Mouse (Mus musculus) right cerebral cortex, adult 2 months (tissue): ENCODE data around the gene Taf15.

Source experiments
- DNase-seq, 2 experiments: peaks; one replicate each; pipeline ENCODE4 v3.0.0; 2021 to 2022; ENCODE audit warnings: low spot score in 2 of 2

Taf15 gene

DNA sequence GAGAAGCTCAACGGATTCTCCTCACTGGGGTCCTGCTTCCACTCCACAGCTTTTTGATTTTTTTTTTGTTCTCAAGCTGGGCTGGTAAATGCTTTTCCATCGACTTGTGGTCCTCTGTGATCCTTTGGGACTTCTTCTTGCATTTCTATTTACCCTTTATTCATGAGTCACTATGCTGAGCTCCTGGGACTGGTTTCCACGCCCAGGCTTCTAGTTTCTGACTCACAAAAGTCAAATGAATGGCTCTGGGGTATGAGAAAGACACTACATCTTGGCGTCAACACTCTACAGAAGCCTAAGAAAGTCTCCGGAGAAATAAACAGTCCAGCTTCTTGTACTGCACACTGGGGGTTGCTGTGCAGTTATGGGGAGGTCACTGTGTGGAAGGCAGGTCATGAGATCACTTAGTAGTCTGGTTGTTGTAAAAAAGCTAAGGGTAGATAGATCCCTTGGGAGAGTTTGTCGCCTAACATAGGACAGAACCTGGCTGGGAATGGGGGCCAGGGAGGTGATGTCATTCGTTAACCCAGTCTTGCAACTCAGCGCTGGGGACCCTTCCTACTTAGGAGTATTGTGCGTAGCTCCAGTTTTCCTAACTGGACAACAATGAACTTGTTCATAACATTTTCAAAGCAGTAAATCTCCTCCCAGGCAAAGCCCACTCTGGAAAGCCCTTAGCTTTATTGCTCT is 14.8 kb upstream of the Taf15 start:
- DNase-seq, result no peak

DNA sequence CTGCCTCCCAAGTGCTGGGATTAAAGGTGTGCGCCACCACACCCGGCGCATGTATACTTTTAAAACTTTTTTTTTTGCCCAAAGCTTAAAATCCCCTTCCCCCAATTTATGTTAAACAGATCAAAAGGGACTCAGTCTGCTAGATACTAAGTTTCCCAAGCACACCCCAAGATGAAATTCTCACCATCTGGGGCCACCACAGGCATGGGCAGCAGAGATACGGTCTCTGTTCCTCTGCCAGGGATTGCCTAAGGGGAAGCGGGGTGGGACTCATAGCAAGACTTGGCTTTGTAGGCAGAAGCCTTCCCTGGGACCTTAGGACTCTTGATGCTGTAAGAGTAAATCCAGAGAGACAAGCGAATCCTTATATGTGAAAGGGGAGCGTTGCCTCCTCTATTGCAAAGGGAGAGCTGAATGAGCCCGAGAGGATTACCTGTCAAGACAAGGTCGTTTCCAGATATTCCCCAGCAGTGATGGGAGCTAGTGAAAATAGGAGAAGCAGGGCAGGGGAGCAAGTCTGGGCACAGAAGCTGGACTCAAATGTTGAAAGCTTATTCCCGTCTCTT is 11.3 kb upstream of the Taf15 start:
- DNase-seq, result no peak

DNA sequence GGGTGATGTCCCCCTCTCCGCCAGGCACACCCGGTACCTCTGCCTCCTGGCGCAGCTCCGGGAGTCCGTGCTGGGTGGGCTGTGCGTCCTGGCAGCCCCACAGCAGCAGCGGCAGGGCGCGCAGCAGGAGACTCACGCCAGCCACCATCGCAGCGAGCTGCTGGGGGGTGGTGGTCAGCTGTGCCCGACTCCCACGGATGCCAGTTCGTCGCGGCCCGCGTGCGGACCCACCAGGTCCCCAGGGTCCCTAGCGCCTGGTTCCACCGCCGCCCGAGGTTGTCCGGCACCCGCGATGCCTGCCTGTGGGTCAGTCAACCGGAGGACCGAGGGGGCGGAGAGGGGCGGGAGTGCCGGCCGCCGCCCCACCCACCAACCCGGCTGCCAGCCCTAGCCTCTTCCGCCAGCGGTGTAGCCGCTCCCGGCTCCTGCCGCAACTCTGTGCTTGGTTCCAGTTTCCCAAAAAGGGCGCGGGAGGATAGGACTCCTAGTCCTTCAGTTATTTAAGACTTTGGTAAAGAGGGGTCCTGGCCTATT is 10.1 kb upstream of the Taf15 start, which contains the start of gene Mmp28:
Gene Mmp28, minus strand, starts transcription at position 361 of the 534 bp plus-strand sequence.
- DNase-seq, result peak in 1 of 2 experiments; percentile 28

DNA sequence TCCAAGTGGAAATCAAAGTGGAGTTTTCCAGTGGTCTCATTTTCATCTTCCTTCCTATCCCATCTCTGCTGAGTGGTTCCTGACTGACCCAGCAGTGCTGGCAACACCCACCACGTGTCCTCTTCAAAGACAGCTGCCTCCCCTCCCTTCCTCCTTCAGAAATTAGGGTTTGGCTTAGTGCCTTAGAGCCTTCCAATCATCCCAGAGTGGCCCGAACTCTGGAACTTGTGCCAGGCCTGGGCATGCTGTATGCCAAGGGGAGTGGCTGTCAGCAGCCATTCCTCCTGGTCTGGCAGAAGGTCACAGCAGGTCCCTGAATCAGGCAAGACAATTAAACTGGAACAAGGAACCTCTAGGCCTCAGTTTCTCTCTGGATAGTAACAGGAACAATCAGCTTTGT is 6.9 kb upstream of the Taf15 start:
- peak in 1 of 2 experiments; percentile 18 for DNase-seq

DNA sequence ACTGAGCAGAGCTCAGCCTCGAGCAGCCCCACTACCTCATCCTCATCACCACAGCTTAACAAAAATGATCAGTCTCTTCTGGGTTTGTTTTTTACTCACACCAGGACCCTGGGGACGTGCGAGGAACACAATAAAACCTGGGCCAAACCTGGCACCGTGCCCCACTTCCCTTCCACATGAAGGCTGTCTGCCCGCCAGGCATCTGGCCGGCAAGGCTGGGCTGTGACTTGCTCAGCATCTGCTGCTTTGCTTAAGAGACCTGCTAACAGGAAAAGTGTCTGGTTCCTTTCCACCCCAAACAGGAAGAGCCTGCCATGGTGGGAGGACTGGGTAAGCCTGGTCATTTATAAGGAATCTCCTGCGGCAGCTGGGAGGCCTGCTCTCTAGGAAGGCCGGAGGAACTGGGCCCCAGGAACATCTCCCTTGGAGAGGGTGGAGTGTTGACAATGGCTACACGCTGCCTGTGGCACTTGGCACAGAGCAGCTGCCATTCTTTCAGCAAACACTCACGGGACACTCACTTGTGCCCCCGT is 5.7 kb upstream of the Taf15 start:
- DNase-seq, result no peak

DNA sequence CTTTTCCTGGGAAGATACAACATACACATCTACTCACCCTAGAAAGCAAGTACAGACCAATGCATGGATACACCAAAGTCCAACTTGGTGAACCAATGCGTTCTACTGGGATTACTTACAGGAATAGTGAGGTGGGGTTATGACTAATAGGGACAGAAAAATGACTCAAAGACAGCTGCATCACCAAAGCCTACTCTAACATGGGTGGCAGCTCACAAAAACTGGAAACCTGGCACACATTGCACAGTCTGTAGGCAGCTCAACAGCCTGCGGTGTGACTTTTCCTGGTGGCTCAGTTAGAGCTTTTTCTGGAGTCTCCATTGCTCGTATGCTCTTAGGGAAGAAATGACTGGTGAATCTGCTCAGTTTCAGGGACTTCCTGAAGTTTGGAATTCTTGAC is 4.1 kb upstream of the Taf15 start:
- DNase-seq, result no peak

DNA sequence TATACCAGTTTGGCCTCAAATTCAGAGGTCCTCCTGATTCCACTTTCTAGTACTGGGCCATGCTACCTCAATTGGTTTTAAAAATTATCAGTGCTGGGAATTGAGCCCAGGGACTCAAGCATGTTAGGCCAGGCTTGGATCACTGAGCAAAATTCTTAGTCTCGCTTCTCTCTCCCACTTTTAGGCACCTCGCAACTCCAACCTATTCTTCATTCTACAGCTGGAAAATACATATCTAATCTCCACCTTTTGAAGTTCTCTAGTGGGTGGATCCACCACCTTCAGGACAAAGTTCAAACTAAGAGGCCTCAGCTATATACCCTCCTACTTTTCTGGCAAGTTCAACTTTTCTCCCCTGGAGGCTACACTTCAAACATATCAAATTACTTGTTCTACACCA is 1.1 kb upstream of the Taf15 start:
- no peak for DNase-seq

DNA sequence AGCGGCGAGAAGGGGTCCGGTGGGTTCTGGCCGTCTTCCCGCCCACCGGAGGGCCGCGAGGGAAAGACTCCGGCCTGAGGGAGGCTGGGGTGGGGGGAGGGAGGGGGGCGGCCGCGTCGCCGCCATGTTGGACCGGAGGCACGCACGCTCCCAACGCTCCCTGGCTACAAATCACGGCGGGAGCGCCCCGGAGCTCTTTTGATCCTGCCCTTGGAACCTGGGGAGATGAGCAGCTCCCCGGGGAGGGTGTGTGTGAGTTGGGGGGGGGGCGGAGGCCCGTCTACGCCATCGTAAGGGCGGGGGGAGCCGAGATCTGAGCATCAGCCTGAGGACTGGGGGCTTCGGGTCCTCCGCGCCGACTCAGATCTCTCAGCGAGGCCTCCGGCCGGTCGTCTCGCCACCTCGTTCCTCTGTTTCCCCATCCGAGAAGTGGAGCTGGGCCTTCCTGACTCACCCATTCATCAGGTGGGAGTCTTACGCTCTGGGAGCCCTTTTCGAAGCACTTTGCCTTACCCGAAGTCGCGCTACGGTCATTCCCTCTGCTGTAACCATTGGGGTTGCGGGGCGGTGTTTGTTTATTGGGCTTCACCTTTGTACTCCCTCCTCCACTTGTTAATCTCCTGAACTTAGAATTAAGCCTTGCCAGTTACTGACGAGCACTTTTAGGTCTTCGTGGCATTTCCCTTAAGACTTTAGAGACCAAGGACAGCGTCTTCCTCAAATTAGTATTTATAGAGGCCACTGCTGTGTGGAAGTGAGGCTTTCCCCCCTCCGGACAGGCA is 540 bp downstream of the Taf15 start:
- no peak for DNase-seq

DNA sequence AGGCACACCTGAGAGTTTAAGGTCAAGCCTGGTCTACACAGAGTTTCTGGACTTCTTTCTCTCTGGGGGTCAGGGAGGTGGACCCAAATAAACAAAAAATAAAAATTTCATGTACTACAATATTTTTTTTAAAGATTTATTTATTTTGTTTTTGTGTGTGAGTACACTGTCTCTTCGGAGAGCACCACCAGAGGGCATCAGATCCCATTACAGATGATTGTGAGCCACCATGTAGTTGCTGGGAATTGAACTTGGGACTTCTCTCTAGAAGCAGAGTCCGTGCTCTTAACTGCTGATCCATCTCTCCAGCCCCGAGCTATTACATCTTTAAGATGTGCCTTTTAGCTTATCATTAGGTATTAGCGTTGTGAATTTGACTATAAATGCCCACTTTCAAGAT is 18.6 kb downstream of the Taf15 start:
- no peak for DNase-seq

DNA sequence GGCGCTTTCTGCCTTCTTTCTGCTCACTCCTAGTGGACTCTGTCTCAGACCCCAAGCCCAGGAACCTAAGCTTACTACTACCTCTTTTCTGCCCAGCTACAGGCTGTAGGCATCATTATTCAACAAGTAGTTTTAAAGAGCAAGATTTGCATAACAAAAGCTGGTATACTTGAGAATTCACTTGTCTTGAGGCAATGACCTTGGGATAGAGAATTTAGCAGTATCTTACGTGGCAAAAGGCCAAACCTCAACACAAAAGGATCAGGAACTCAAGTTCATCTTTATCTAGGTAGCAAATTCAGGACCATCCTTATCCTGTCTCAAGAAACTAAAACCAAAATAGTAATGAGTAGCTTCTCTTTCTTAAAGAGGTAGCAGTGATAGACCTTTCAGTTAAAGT is 22.7 kb downstream of the Taf15 start:
- DNase-seq, result no peak

DNA sequence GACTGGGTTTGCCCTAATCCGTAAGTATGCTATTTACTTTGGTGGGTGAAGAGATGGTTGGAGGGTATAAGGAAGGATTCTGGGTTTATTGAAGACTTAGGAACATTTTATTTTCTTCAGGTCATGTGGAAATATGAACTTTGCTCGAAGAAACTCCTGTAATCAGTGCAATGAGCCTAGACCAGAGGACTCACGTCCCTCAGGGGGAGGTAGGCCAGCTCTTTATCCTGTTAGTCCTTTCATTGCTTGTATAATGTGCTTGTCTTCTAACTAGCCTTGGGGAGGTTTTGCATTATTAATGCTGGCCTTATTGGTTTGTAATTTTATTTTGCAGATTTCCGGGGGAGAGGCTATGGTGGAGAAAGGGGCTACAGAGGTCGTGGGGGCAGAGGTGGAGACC is 31.4 kb downstream of the Taf15 start:
- no peak for DNase-seq

DNA sequence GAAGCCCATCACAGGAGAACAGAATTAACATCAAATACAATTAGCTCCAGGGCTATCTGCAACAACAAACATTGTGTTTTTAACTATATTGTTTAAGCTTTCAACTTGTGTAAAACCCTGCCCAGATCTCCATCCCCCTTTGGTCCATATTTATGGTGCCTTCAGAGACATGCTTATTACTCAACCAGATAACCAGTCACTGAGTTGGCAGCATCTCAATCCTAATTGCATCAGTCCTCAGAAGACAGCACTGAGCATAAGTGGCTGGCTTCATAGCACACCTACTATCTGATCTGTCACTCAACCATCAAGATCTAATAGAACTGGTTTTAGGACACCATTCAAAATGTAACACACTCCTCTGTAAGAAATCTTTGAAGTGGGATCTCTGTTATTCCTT is 36.6 kb downstream of the Taf15 start:
- no peak for DNase-seq

DNA sequence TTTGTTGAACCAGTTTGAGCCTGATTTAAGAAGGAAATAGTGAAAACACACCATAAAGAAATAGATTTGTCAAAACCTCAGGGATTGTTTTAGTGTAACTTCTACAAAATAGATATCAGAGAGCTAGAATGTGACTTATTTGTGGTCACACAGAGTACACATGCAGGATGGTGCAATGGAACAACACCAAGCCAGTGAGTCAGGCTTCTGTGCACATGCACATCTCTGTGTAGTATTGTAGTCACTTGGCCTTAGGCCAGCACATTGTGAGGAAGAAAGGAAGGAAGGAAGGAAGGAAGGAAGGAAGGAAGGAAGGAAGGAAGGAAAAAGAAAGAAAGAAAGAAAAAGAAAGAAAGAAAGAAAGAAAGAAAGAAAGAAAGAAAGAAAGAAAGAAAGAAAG is 44.3 kb downstream of the Taf15 start:
- DNase-seq, result no peak

DNA sequence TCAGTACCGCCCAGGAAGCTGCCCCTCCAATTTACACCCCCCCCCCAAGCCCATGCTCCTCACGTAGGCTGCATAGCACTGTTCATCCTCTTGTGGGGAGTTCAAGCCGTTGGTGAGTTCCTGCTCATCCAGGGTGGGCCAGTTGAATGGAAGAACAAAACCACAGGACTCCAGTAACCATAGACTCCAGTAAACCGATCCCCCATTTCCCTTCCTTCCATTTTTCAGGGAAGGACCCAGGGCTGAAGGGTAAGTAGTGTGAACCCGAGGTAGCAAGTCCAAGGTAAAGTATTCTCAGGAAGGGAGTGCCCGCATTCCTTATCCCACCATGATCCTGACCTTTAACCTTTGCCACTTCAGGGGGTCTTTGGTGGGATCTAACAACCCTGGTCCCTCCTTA is 45.5 kb downstream of the Taf15 start:
- DNase-seq, result no peak

DNA sequence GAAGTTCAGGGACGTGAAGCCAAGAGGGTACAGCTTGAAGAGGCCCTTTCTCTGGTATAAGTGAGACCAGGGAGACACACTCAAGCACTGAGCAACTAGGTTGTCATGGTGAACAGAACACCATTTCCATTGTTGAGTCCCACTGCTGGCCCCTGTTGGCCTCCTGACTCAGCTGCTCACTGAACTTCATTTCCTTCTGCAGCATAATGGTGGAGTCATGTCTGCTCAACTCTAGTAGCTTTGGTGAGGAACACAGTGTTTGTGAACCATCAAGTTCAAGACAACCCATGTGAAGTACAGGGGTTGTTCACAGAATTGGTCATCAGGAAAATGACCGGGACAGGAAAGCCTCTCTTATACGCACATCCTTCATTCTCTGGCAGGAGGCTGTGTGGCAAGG is 49.2 kb downstream of the Taf15 start, which contains the start of gene Heatr9:
Gene Heatr9, minus strand, starts transcription at position 101 of the 400 bp plus-strand sequence.
- DNase-seq, result no peak

DNA sequence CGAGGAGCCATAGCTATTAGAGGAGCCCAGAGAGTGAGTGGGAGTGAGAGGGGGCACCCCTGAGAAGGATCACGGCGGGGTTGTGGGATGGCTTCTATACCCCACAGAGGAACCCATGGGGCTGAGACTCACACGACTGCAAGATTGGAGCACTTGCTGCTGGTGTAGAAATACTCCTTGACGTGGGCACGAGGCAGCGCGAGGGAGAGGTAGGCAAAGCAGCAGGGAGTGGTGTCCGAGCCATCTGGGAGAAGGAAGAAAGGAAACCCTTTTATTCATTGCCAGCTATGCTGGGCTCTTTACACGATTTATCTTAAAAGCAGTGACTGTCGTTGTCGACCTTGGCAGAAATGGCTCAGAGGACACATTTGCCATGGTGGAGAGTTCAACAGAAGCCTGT is 56.1 kb downstream of the Taf15 start:
- peak in 1 of 2 experiments; percentile 11 for DNase-seq

DNA sequence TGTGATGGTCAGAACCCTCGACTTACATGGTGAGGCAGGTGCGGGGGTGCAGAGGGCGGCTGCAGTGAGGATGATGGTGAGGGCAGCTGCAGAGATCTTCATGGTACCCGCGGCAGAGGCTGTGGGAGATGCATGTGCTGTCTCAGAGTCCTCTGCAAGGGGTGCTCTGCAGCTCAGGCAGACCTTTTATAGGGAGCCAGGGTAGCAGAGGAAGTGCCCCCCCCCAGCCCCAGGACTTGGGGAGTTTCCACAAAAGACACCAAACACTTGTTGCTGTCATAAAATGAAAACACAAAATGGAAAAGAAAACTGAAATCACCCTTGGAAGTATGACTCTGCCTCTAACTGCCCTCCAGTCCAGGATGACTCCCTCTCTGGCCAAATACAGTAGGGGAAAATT is 57.5 kb downstream of the Taf15 start, which contains the start of gene Ccl5:
Gene Ccl5, minus strand, starts transcription at position 159 of the 400 bp plus-strand sequence.
- DNase-seq, result no peak

DNA sequence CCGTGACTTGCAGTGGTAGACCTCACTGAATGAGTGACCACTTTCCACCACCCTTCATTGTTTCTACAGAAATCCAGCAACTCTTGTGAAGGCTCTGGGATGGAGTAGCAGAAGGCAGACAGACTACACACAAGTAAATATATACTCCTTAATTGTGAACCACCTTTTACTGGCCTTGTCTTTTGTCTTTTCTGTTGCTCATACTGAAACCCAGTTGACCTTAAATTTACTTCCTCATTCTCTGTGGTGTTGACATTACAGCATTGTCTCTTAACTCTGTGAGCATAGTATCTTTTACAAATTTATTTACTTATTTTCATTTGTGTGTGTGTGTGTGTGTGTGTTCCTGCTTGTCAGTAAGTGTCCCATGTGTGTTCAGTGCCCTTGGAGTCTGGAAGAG is 60.3 kb downstream of the Taf15 start:
- no peak for DNase-seq

DNA sequence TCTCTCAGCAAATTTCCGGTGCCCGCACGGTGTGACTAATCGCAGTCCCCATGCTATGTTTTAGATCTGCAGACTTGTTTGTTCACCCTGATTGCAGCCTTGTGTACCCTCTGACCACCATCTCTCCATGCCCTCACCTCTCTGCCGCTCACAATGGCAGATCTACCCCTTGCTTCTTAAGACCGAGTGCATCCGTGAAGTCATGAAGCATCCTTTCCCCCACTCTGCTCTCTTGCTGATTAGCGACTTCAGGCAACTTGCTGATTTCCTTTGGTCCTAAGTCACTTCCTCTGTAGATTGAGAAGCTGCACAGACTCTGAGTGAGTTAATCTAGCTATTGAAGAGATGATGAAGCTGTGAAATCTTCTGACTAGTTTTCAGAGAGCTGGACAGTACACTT is 61.3 kb downstream of the Taf15 start:
- DNase-seq, result no peak

DNA sequence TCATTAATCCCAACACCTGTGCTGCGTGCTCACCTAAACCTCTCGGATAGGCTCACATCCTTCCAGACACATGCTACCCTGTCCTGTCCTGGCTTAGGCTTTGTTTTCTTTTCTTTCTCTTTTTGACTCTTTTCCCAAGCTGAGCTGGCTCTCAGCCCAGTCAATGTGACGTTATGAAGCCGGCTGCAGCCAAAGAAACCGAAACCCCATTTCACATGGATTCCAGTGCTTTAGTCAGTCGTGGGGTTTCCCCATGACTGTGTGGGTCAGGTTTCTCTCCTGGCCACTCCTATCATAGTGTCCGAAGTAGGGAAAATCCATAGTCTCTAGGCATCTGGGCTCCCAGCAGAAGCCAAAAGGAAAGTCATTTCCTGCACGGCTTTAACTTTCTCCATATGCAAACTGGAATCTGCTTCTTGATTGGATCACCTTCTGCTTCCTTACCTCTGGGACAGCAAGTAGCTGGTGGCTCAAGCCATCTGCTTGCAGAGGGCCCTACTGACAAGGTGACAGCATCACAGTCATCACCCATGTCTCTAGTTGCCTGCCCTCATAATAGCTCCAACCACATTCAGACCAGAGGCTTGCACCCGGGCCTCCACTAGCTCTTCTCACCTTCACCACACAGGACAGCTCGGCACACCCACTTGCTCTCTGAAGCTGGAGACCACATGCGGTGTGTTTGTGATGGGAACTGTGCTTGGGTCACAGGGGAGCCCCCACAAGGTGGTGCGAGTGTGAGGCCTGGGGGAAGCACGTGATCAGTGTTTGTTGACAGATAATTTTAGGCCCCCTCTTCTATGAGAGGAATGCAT is 61.9 kb downstream of the Taf15 start:
- peak; percentile 68 to 75 for DNase-seq

DNA sequence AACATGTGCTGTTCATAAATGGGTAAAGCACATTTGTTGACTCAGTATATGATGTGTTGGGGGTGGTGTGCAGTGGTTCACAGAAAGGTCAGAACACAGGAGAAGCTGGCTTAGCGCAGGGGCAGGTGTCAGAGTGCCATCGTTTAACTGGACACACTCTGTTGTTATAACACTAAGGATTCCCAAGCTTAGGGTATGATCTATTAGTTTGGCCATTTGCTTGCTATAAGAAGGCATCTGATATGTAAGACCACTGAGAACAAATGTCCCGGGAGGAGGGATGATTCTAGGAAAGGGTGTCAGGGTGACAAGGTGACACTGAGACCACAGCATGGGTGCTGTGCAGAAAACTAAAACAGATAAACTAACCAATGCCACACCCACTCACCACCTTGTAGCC is 63.9 kb downstream of the Taf15 start:
- DNase-seq, result no peak
